Mouse (Mus musculus): ENCODE measurements around the gene Nr4a3. TPM values are rescaled to one million over a fixed set of nuclear protein-coding genes. Genes with fewer than 3 reads are reported as not detected.

Gene Nr4a3
- polyA plus RNA-seq, 1 experiment from 2014 or later = 0.10 TPM

- H3K9ac ChIP-seq = peak overlapping the region; percentile 68
- H3K27me3 ChIP-seq (replicated peaks) = peaks cover 28% of the 10 kb centered on the region
- peaks cover 29% of the 10 kb centered on the region for H3K4me1 ChIP-seq
- no peaks in the 10 kb centered on the region for H3K36me3 ChIP-seq
- H3K9me3 ChIP-seq = no peaks in the 10 kb centered on the region
- peak overlapping the region; percentile 100 for H3K4me2 ChIP-seq
- peak overlapping the region; percentile 70 for H3K4me3 ChIP-seq (replicated peaks)
- WGBS = under 1% methylated on average over 93 of the region's 105 CpGs
- ATAC-seq (ENCODE audit: insufficient read depth, low FRiP score, low read depth) = peak; percentile 90
- peak overlapping the region; percentile 99 for H3K27ac ChIP-seq
These were observed 1.9 kb upstream of the Nr4a3 start for GRCm38 (mm10) chr4:48042786-48043701.

- WGBS = under 1% methylated on average over 11 of the region's 11 CpGs
- Histone ChIP-seq H3K9me3 (no peaks in the 10 kb centered on the region), H3K36me3 (no peaks in the 10 kb centered on the region), H3K27me3 (replicated peaks) (peaks cover 39% of the 10 kb centered on the region), H3K4me2 (peak overlapping the region; percentile 100), H3K4me3 (replicated peaks) (peak overlapping the region; percentile 70), H3K9ac (0 out of 2 replicates have a peak overlapping the region, but pooled peaks have one; percentile 48), H3K27ac (peak overlapping the region; percentile 78; the same call in 1 of the 2 replicates), H3K4me1 (peaks cover 38% of the 10 kb centered on the region)
- no peak for ATAC-seq (ENCODE audit: insufficient read depth, low FRiP score, low read depth)
These were observed 837 bp upstream of the Nr4a3 start for GRCm38 (mm10) chr4:48044141-48044490.

GRCm38 (mm10) chr4:48045281-48045720 is 348 bp downstream of the Nr4a3 start:
- peaks cover 38% of the 10 kb centered on the region for H3K4me1 ChIP-seq
- peaks cover 49% of the 10 kb centered on the region for H3K27me3 ChIP-seq (replicated peaks)
- H3K9ac ChIP-seq = peak overlapping the region; percentile 14; the same call in 1 of the 2 replicates
- no peak overlapping the region for H3K27ac ChIP-seq
- under 1% methylated on average over 42 of the region's 42 CpGs for WGBS
- H3K36me3 ChIP-seq = no peaks in the 10 kb centered on the region
- no peak; the same call in 1 of the 2 replicates for ATAC-seq (ENCODE audit: insufficient read depth, low FRiP score, low read depth)
- no peaks in the 10 kb centered on the region for H3K9me3 ChIP-seq
- peak overlapping the region; percentile 70 for H3K4me3 ChIP-seq (replicated peaks)
- H3K4me2 ChIP-seq = peak overlapping the region; percentile 100

- ATAC-seq (ENCODE audit: insufficient read depth, low FRiP score, low read depth) = no peak
- under 1% methylated on average over 39 of the region's 39 CpGs for WGBS
- Histone ChIP-seq H3K4me3 (replicated peaks) (peak overlapping the region; percentile 70), H3K9ac (peak overlapping the region; percentile 14; the same call in 1 of the 2 replicates), H3K4me1 (peaks cover 38% of the 10 kb centered on the region), H3K27me3 (replicated peaks) (peaks cover 55% of the 10 kb centered on the region), H3K27ac (no peak overlapping the region), H3K36me3 (no peaks in the 10 kb centered on the region), H3K9me3 (no peaks in the 10 kb centered on the region), H3K4me2 (peak overlapping the region; percentile 100)
These were observed 938 bp downstream of the Nr4a3 start for GRCm38 (mm10) chr4:48045721-48046460.

- no peaks in the 10 kb centered on the region for H3K9me3 ChIP-seq
- peaks cover 40% of the 10 kb centered on the region for H3K4me1 ChIP-seq
- no peaks in the 10 kb centered on the region for H3K36me3 ChIP-seq
- no peak overlapping the region for H3K27ac ChIP-seq
- no peak overlapping the region for H3K9ac ChIP-seq
- 1% methylated on average over 20 of the region's 20 CpGs for WGBS
- ATAC-seq (ENCODE audit: insufficient read depth, low FRiP score, low read depth) = no peak
- peak overlapping the region; percentile 70 for H3K4me3 ChIP-seq (replicated peaks)
- peak overlapping the region; percentile 100 for H3K4me2 ChIP-seq
- H3K27me3 ChIP-seq (replicated peaks) = peaks cover 61% of the 10 kb centered on the region
These were observed 1.5 kb downstream of the Nr4a3 start for GRCm38 (mm10) chr4:48046461-48046901.

GRCm38 (mm10) chr4:48047136-48047765 is 2.3 kb downstream of the Nr4a3 start:
- H3K36me3 ChIP-seq = no peaks in the 10 kb centered on the region
- H3K4me2 ChIP-seq = peak overlapping the region; percentile 100
- no peak for ATAC-seq (ENCODE audit: insufficient read depth, low FRiP score, low read depth)
- H3K9ac ChIP-seq = no peak overlapping the region
- WGBS = under 1% methylated on average over 33 of the region's 33 CpGs
- H3K4me3 ChIP-seq (replicated peaks) = peak overlapping the region; percentile 70
- peaks cover 69% of the 10 kb centered on the region for H3K27me3 ChIP-seq (replicated peaks)
- H3K27ac ChIP-seq = no peak overlapping the region
- H3K4me1 ChIP-seq = peaks cover 47% of the 10 kb centered on the region
- no peaks in the 10 kb centered on the region for H3K9me3 ChIP-seq

- Histone ChIP-seq H3K9me3 (no peaks in the 10 kb centered on the region), H3K36me3 (no peaks in the 10 kb centered on the region), H3K27me3 (replicated peaks) (peaks cover 75% of the 10 kb centered on the region), H3K4me1 (peaks cover 47% of the 10 kb centered on the region), H3K27ac (no peak overlapping the region), H3K4me2 (peak overlapping the region; percentile 100), H3K9ac (no peak overlapping the region), H3K4me3 (replicated peaks) (peak overlapping the region; percentile 70)
- no peak for ATAC-seq (ENCODE audit: insufficient read depth, low FRiP score, low read depth)
- WGBS = 3% methylated on average over 30 of the region's 30 CpGs
These were observed 2.9 kb downstream of the Nr4a3 start for GRCm38 (mm10) chr4:48047766-48048371.

GRCm38 (mm10) chr4:48048456-48049315 is 3.7 kb downstream of the Nr4a3 start:
- H3K9ac ChIP-seq = no peak overlapping the region
- H3K4me1 ChIP-seq = peaks cover 47% of the 10 kb centered on the region
- 9% methylated on average over 35 of the region's 35 CpGs for WGBS
- H3K9me3 ChIP-seq = no peaks in the 10 kb centered on the region
- H3K36me3 ChIP-seq = no peaks in the 10 kb centered on the region
- H3K27ac ChIP-seq = no peak overlapping the region
- peaks cover 83% of the 10 kb centered on the region for H3K27me3 ChIP-seq (replicated peaks)
- no peak for ATAC-seq (ENCODE audit: insufficient read depth, low FRiP score, low read depth)
- H3K4me3 ChIP-seq (replicated peaks) = peak overlapping the region; percentile 70; the same call in 1 of the 2 replicates
- peak overlapping the region; percentile 100 for H3K4me2 ChIP-seq

- no peaks in the 10 kb centered on the region for H3K9me3 ChIP-seq
- no peak overlapping the region for H3K4me3 ChIP-seq (replicated peaks)
- no peak overlapping the region for H3K4me2 ChIP-seq
- WGBS = 72% methylated on average over 3 of the region's 3 CpGs
- H3K4me1 ChIP-seq = peaks cover 47% of the 10 kb centered on the region
- no peaks in the 10 kb centered on the region for H3K36me3 ChIP-seq
- no peak overlapping the region for H3K9ac ChIP-seq
- no peak for ATAC-seq (ENCODE audit: insufficient read depth, low FRiP score, low read depth)
- H3K27ac ChIP-seq = no peak overlapping the region
- H3K27me3 ChIP-seq (replicated peaks) = peaks cover 91% of the 10 kb centered on the region
These were observed 5.1 kb downstream of the Nr4a3 start for GRCm38 (mm10) chr4:48050020-48050419.

- no peak overlapping the region for H3K9ac ChIP-seq
- no peak for ATAC-seq (ENCODE audit: insufficient read depth, low FRiP score, low read depth)
- 61% methylated on average over 5 of the region's 5 CpGs for WGBS
These were observed 5.5 kb downstream of the Nr4a3 start for GRCm38 (mm10) chr4:48050442-48050841.

More at GRCm38 (mm10) chr4:48050442-48050841, 5.5 kb downstream of the Nr4a3 start:
- H3K27me3 ChIP-seq (replicated peaks) = peaks cover 88% of the 10 kb centered on the region
- H3K4me3 ChIP-seq (replicated peaks) = no peak overlapping the region
- H3K36me3 ChIP-seq = no peaks in the 10 kb centered on the region
- H3K9me3 ChIP-seq = no peaks in the 10 kb centered on the region
- H3K4me1 ChIP-seq = peaks cover 44% of the 10 kb centered on the region
- no peak overlapping the region for H3K4me2 ChIP-seq
- no peak overlapping the region for H3K27ac ChIP-seq

Data from stomach, embryonic 15.5 days (tissue).